Mouse (Mus musculus): Measurements from ENCODE around the gene Sncb. TPM values are rescaled to one million over a fixed set of nuclear protein-coding genes. Genes with fewer than 3 reads are reported as not detected.

The Sncb gene
- polyA plus RNA-seq, 1 experiment from 2014 or later, result not detected

- Histone ChIP-seq H3K9me3 (ENCODE audit: control insufficient read depth, low read length) (no peaks in the 10 kb centered on the region), H3K36me3 (ENCODE audit: control insufficient read depth, insufficient read depth, low read length) (no peaks in the 10 kb centered on the region), H3K4me3 (ENCODE audit: low read length) (no peak overlapping the region), H3K27me3 (ENCODE audit: control insufficient read depth, insufficient read depth, low read length) (peaks cover 45% of the 10 kb centered on the region), H3K27ac (ENCODE audit: low read depth, low read length) (no peak overlapping the region), H3K4me1 (ENCODE audit: control insufficient read depth, insufficient read depth, low read length) (peaks cover 7% of the 10 kb centered on the region; the same call in 1 of the 2 replicates), H3K9ac (ENCODE audit: low read depth, low read length) (no peak overlapping the region), H3K4me2 (replicated peaks; ENCODE audit: low read depth, low read length) (no peak overlapping the region)
- ATAC-seq (ENCODE audit: low FRiP score, low TSS enrichment), result no peak
- 77% methylated on average over 7 of the region's 7 CpGs for WGBS
These were observed 5.5 kb downstream of the Sncb start for GRCm38 (mm10) chr13:54760906-54761305.

GRCm38 (mm10) chr13:54760164-54760795 is 6.1 kb downstream of the Sncb start:
- no peak overlapping the region for H3K9ac ChIP-seq (ENCODE audit: low read depth, low read length)
- no peaks in the 10 kb centered on the region for H3K9me3 ChIP-seq (ENCODE audit: control insufficient read depth, low read length)
- H3K4me3 ChIP-seq (ENCODE audit: low read length), result no peak overlapping the region
- H3K4me1 ChIP-seq (ENCODE audit: control insufficient read depth, insufficient read depth, low read length), result peaks cover 7% of the 10 kb centered on the region; the same call in 1 of the 2 replicates
- 71% methylated on average over 8 of the region's 8 CpGs for WGBS
- no peak overlapping the region for H3K27ac ChIP-seq (ENCODE audit: low read depth, low read length)
- no peak overlapping the region for H3K4me2 ChIP-seq (replicated peaks; ENCODE audit: low read depth, low read length)
- no peaks in the 10 kb centered on the region for H3K36me3 ChIP-seq (ENCODE audit: control insufficient read depth, insufficient read depth, low read length)
- H3K27me3 ChIP-seq (ENCODE audit: control insufficient read depth, insufficient read depth, low read length), result peaks cover 44% of the 10 kb centered on the region
- ATAC-seq (ENCODE audit: low FRiP score, low TSS enrichment), result no peak

- WGBS, result 1% methylated on average over 7 of the region's 7 CpGs
- Histone ChIP-seq H3K9ac (ENCODE audit: low read depth, low read length) (no peak overlapping the region), H3K27ac (ENCODE audit: low read depth, low read length) (no peak overlapping the region), H3K9me3 (ENCODE audit: control insufficient read depth, low read length) (no peaks in the 10 kb centered on the region), H3K27me3 (ENCODE audit: control insufficient read depth, insufficient read depth, low read length) (peaks cover 38% of the 10 kb centered on the region), H3K4me2 (replicated peaks; ENCODE audit: low read depth, low read length) (no peak overlapping the region), H3K4me1 (ENCODE audit: control insufficient read depth, insufficient read depth, low read length) (peaks cover 7% of the 10 kb centered on the region; the same call in 1 of the 2 replicates), H3K36me3 (ENCODE audit: control insufficient read depth, insufficient read depth, low read length) (no peaks in the 10 kb centered on the region), H3K4me3 (ENCODE audit: low read length) (no peak overlapping the region)
- peak; percentile 25; the same call in 1 of the 2 replicates for ATAC-seq (ENCODE audit: low FRiP score, low TSS enrichment)
These were observed 6.9 kb downstream of the Sncb start for GRCm38 (mm10) chr13:54759496-54759895.

GRCm38 (mm10) chr13:54758756-54759470 is 7.5 kb downstream of the Sncb start:
- 2% methylated on average over 29 of the region's 29 CpGs for WGBS
- no peaks in the 10 kb centered on the region for H3K9me3 ChIP-seq (ENCODE audit: control insufficient read depth, low read length)
- no peak overlapping the region for H3K9ac ChIP-seq (ENCODE audit: low read depth, low read length)
- H3K36me3 ChIP-seq (ENCODE audit: control insufficient read depth, insufficient read depth, low read length), result no peaks in the 10 kb centered on the region
- peaks cover 7% of the 10 kb centered on the region; the same call in 1 of the 2 replicates for H3K4me1 ChIP-seq (ENCODE audit: control insufficient read depth, insufficient read depth, low read length)
- ATAC-seq (ENCODE audit: low FRiP score, low TSS enrichment), result peak; percentile 6; the same call in 1 of the 2 replicates
- H3K4me3 ChIP-seq (ENCODE audit: low read length), result no peak overlapping the region; the same call in 1 of the 2 replicates
- peak overlapping the region; percentile 65; the same call in 1 of the 2 replicates for H3K4me2 ChIP-seq (replicated peaks; ENCODE audit: low read depth, low read length)
- peaks cover 32% of the 10 kb centered on the region for H3K27me3 ChIP-seq (ENCODE audit: control insufficient read depth, insufficient read depth, low read length)
- no peak overlapping the region for H3K27ac ChIP-seq (ENCODE audit: low read depth, low read length)

GRCm38 (mm10) chr13:54758045-54758755 is 8.2 kb downstream of the Sncb start:
- ATAC-seq (ENCODE audit: low FRiP score, low TSS enrichment), result peak; percentile 84
- Histone ChIP-seq H3K4me3 (ENCODE audit: low read length) (peak overlapping the region; percentile 34), H3K4me2 (replicated peaks; ENCODE audit: low read depth, low read length) (peak overlapping the region; percentile 65), H3K9ac (ENCODE audit: low read depth, low read length) (peak overlapping the region; percentile 7; the same call in 1 of the 2 replicates), H3K9me3 (ENCODE audit: control insufficient read depth, low read length) (no peaks in the 10 kb centered on the region), H3K36me3 (ENCODE audit: control insufficient read depth, insufficient read depth, low read length) (no peaks in the 10 kb centered on the region), H3K4me1 (ENCODE audit: control insufficient read depth, insufficient read depth, low read length) (peaks cover 7% of the 10 kb centered on the region; the same call in 1 of the 2 replicates), H3K27me3 (ENCODE audit: control insufficient read depth, insufficient read depth, low read length) (peaks cover 25% of the 10 kb centered on the region), H3K27ac (ENCODE audit: low read depth, low read length) (no peak overlapping the region)
- under 1% methylated on average over 43 of the region's 43 CpGs for WGBS

- Histone ChIP-seq H3K9ac (ENCODE audit: low read depth, low read length) (no peak overlapping the region), H3K36me3 (ENCODE audit: control insufficient read depth, insufficient read depth, low read length) (no peaks in the 10 kb centered on the region), H3K4me1 (ENCODE audit: control insufficient read depth, insufficient read depth, low read length) (peaks cover 7% of the 10 kb centered on the region; the same call in 1 of the 2 replicates), H3K9me3 (ENCODE audit: control insufficient read depth, low read length) (no peaks in the 10 kb centered on the region), H3K4me2 (replicated peaks; ENCODE audit: low read depth, low read length) (peak overlapping the region; percentile 65), H3K27ac (ENCODE audit: low read depth, low read length) (no peak overlapping the region), H3K4me3 (ENCODE audit: low read length) (peak overlapping the region; percentile 34), H3K27me3 (ENCODE audit: control insufficient read depth, insufficient read depth, low read length) (peaks cover 24% of the 10 kb centered on the region)
- WGBS, result 45% methylated on average over 10 of the region's 10 CpGs
- ATAC-seq (ENCODE audit: low FRiP score, low TSS enrichment), result no peak
These were observed 9.1 kb downstream of the Sncb start for GRCm38 (mm10) chr13:54757093-54757830.

- no peak for ATAC-seq (ENCODE audit: low FRiP score, low TSS enrichment)
- 90% methylated on average over 8 of the region's 8 CpGs for WGBS
- Histone ChIP-seq H3K4me2 (replicated peaks; ENCODE audit: low read depth, low read length) (no peak overlapping the region), H3K9me3 (ENCODE audit: control insufficient read depth, low read length) (no peaks in the 10 kb centered on the region), H3K36me3 (ENCODE audit: control insufficient read depth, insufficient read depth, low read length) (no peaks in the 10 kb centered on the region), H3K9ac (ENCODE audit: low read depth, low read length) (no peak overlapping the region), H3K4me1 (ENCODE audit: control insufficient read depth, insufficient read depth, low read length) (peaks cover 7% of the 10 kb centered on the region; the same call in 1 of the 2 replicates), H3K27me3 (ENCODE audit: control insufficient read depth, insufficient read depth, low read length) (peaks cover 24% of the 10 kb centered on the region), H3K4me3 (ENCODE audit: low read length) (no peak overlapping the region), H3K27ac (ENCODE audit: low read depth, low read length) (no peak overlapping the region)
These were observed 10.2 kb downstream of the Sncb start for GRCm38 (mm10) chr13:54756156-54756712.

GRCm38 (mm10) chr13:54755201-54755830 is 11.1 kb downstream of the Sncb start:
- Histone ChIP-seq H3K4me1 (ENCODE audit: control insufficient read depth, insufficient read depth, low read length) (peaks cover 7% of the 10 kb centered on the region; the same call in 1 of the 2 replicates), H3K36me3 (ENCODE audit: control insufficient read depth, insufficient read depth, low read length) (no peaks in the 10 kb centered on the region), H3K4me3 (ENCODE audit: low read length) (no peak overlapping the region), H3K4me2 (replicated peaks; ENCODE audit: low read depth, low read length) (no peak overlapping the region), H3K9ac (ENCODE audit: low read depth, low read length) (no peak overlapping the region), H3K9me3 (ENCODE audit: control insufficient read depth, low read length) (no peaks in the 10 kb centered on the region), H3K27ac (ENCODE audit: low read depth, low read length) (no peak overlapping the region), H3K27me3 (ENCODE audit: control insufficient read depth, insufficient read depth, low read length) (peaks cover 26% of the 10 kb centered on the region)
- ATAC-seq (ENCODE audit: low FRiP score, low TSS enrichment), result no peak
- WGBS, result 32% methylated on average over 9 of the region's 9 CpGs
